ENCODE assay signal across 16 mouse cellular contexts in genomic region chr12:33190133-33190532, GRCm38 (mm10).
"Had no signal": no experiment of that assay in that cellular context is flagged by ENCODE, and none has a peak within 500 bp of the region (broad histone marks: within the 10 kb centered on the region; RNA-seq: fewer than 3 reads in every experiment).

No protein-coding gene starts in this region.

- DNase-seq: kidney, adult 9 months; kidney, postnatal 36 days; layer of hippocampus, adult 9-11 months; layer of hippocampus, postnatal 36 days; left cerebral cortex, postnatal 4 days; lung, embryonic 14.5 days; lung, postnatal 10 days; lung, postnatal 4 days; right cerebral cortex, adult 18-20 months; thymus, postnatal 4 days had no signal

- H3K9me3 ChIP-seq: liver, embryonic 15.5 days; midbrain, embryonic 12.5 days; neural tube, embryonic 15.5 days had no signal

- ATAC-seq: midbrain, embryonic 16.5 days had no signal

- H3K4me3 ChIP-seq: liver, embryonic 15.5 days; midbrain, embryonic 12.5 days; neural tube, embryonic 15.5 days had no signal

- H3K36me3 ChIP-seq: liver, embryonic 15.5 days; midbrain, embryonic 12.5 days; neural tube, embryonic 15.5 days had no signal

- H3K27ac ChIP-seq: kidney, postnatal 0 days; liver, embryonic 15.5 days; midbrain, embryonic 12.5 days; neural tube, embryonic 15.5 days; stomach, postnatal 0 days had no signal

- H3K27me3 ChIP-seq: liver, embryonic 15.5 days; midbrain, embryonic 12.5 days; neural tube, embryonic 15.5 days had no signal
